Mouse (Mus musculus) MEL (cell line): ENCODE results near the gene Lum.

Source experiments
- CTCF ChIP-seq, 3 experiments: IDR thresholded peaks in 2 of 3; conservative IDR thresholded peaks in 1 of 3; 2 replicates each; pipeline ENCODE4 v1.5.1; 2011 to 2012; ENCODE audit warnings: low read length in 3 of 3, low read depth in 2 of 3, mild to moderate bottlenecking in 2 of 3, improper control_type of control experiment in 1 of 3, inconsistent platforms in 1 of 3, mixed read lengths in 1 of 3, moderate library complexity in 1 of 3; ENCODE audit not compliant: control insufficient read depth in 1 of 3, insufficient read depth in 1 of 3, poor library complexity in 1 of 3, severe bottlenecking in 1 of 3
- HCFC1 ChIP-seq: IDR thresholded peaks from 2 replicates; pipeline ENCODE4 v1.6.1; 2012; ENCODE audit warnings: low read depth, mild to moderate bottlenecking, inconsistent platforms, low read length, improper control_type of control experiment, moderate library complexity
- NRF1 ChIP-seq: IDR thresholded peaks from 2 replicates; pipeline ENCODE4 v1.6.1; 2014; ENCODE audit warnings: low read depth, mild to moderate bottlenecking, inconsistent platforms, low read length, improper control_type of control experiment, moderate library complexity; ENCODE audit not compliant: poor library complexity, insufficient read depth, severe bottlenecking
- RCOR1 ChIP-seq: IDR thresholded peaks from 2 replicates; pipeline ENCODE4 v1.6.1; 2012; ENCODE audit warnings: low read depth, mild to moderate bottlenecking, inconsistent platforms, low read length, improper control_type of control experiment

GRCm38 (mm10) chr10:97538202-97538601, 26.7 kb upstream of the Lum start:
- TF ChIP-seq HCFC1 (no peak), CTCF (IDR thresholded peaks at IDR 0.05 in 2 of 3, conservative IDR thresholded peaks at IDR 0.05 in 1 of 3; ENCODE audit: control insufficient read depth in 1 of 3, insufficient read depth in 1 of 3, low read depth in 2 of 3, low read length in 3 of 3, poor library complexity in 1 of 3, severe bottlenecking in 1 of 3) (no peak), RCOR1 (no peak), NRF1 (no peak)
